Mouse (Mus musculus): ENCODE measurements around the gene Sdr9c7.

The Sdr9c7 gene

DNA sequence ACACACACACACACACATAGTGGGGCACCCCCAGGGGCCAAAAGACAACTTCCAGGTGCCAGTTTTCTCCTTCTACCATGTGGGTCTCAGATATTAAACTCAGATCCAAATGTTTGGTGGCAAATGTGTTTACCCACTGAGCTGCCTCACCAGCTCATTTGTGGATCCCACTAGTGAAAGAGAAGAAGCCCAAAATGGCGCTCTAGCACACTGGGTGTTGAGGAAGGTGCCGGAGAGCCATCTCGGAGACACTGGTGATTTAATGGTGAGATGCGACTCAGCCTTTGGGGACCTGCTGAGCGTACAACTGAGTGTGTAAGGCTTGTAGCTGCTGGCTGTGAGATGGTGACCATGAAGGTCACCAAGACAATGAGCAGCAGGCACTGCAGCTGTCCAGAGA lies 19.3 kb downstream of the Sdr9c7 start:
- WGBS, result 96% methylated on average over 5 of the region's 5 CpGs

DNA sequence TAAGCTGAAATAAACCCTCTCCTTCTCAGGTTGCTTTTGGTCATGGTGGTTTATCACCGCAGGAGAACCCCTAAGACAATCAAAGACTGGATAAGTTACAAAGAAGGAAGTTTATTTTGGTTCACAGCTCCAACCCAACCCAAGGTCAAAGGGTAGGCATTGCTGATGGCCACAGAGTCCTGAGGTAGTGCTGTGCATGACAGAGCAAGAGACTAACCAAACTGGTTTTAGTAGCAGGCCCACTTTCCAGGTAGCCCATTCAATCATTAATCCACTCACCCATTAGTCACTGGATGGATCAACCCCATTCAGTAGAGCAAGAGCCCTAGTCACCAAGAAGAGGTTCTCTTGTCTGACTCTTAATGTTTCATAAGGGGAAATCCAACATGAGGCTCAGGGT lies 23.9 kb downstream of the Sdr9c7 start:
- 91% methylated on average over 1 of the region's 1 CpGs for WGBS

DNA sequence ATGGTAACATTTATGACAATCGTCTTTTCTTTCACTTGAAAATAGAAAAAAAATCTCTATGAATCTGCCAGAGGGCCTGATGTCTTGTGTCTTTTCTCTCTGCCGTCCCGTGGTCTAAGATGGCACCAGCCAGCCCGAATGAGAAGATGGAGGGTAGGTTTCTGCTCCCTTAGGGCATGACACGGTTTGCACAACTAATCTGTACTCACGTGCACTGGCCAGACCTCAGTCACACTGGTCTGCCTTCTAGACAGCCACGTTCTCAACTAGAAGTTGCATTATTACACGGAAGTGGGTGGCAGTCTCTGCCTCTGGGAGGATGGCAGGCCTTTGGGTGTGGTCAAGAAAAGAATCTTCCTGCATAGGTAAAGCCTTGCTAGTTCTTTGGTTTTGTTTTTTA lies 24.7 kb downstream of the Sdr9c7 start:
- WGBS, result 93% methylated on average over 8 of the region's 8 CpGs

DNA sequence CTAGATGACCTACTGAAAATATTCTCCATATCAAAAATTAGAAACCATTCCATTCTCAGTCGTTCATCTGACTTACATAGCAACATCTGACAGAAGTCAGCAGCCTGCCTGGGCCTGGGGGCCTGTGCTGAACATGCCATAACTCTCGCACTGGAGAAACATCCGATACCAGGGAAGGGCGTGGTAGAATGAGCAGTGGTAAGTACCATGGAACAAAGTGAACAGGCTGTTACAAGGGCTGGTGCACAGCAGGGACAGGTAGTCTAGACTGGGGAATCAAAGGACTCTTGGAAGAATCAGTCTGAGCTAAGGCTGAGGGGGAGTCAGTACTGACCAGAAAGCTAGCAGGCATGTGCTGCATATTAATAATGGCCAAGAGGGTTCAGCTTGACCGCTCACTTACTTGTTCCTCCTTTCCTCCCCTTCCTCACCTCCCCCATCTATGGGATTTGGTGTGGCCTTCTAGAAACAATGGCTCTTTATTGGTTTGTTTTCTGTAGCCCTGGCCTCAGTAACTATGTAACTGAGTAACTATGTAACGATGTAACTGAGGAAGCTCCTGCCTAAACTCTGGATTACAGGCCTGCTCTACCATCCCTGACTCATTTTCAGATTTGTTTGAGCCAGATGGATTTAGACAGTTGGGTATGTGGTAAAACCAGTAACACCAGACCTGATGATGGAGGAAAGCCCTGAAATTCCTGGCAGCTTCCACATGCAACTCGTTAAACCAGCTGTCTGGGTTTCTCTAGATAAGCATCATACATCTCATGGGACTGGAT lies 26.5 kb downstream of the Sdr9c7 start:
- 65% methylated on average over 7 of the region's 7 CpGs for WGBS

DNA sequence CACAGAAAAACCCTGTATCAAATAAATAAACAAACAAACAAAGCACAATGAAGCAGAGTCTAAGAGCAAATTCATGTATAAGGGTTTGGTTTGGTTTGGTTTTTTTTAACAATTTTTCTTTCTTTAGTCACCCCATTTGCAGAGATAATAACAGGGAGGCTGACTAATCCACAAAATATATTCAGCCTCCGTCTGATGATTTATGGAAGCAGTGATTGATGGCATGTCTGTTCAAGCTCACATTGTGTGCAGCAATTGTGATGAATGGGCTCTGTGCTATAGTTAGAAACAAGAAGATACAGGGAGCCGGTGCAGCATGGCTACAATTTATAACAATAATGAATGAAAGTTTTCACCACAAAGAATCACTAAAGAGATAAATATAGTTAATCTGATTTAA lies 29.4 kb downstream of the Sdr9c7 start:
- whole genome bisulfite sequencing, result 68% methylated on average over 2 of the region's 2 CpGs

DNA sequence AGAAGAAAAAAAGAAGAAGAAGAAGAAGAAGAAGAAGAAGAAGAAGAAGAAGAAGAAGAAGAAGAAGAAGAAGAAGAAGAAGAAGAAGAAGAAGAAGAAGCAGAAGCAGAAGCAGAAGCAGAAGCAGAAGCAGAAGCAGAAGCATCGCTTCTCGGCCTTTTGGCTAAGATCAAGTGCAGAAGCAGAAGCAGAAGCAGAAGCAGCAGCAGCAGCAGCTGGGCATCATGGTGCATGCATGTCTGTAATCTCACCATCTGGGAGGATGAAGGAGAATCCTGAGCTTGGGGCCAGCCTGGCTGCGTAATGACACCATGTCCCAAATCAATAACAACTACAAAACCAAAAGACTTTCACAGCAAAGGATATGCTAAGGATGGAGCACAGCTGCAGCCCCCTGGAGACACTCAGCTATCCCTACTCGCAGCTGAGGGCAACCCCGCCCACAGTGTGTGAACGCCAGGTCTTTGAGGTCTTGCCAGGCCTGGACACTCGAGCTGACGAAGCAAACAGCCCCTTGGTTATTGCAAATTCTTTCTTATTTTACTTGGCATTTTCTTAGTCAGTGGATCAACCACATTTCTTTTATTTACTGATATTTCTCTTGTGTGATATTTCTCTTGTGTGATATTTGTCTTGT lies 34.1 kb downstream of the Sdr9c7 start:
- WGBS, result 70% methylated on average over 8 of the region's 8 CpGs

DNA sequence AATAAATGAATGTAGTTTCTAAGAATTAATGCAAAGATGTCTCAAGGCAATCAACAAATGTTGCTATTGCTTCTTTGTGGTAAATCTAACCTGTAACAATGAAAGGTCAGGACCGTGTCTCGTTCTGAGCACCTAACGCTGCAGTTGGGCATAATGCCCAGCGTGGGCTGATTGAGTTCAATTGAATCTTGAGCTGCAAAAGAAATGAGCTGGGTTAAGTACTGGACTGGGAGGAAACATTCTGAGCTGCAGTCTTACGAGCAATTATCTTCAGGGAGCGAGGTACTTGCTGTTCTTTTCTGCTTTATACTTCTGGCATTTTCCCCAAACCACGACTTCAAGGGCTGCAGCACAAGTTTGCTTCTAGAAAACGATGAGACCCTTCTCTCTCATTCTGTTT lies 38.0 kb downstream of the Sdr9c7 start:
- 54% methylated on average over 8 of the region's 8 CpGs for WGBS

DNA sequence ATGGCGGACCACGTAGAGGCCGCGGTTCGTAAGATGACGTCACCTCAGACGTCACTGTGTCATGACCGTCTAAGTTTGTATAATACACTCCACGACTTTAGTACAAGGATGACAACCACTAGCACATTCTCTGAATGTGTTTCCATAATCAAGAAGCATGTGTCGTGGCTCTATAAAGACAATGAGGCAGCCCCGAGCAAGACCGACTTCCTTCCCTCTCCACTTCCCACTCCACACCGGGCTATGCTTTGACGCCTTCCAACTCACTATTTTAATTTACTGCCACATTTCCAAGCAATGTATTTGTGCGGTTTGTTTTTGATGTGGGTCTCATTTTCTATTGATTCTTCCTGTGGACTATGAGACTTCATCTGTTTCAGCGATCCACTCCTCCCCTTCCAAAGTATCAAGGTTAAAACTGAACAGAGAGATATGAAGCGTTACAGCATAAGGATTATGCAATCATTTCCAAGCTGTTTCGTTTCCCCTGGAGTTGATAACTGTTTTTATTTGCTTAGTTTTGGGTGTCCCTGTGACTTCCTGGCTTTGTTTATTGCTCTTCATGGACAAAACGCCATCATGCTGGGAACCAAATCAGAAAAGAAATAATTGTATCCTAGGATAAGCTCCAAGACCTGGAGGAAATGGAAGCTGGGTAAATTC lies 38.6 kb downstream of the Sdr9c7 start:
- 63% methylated on average over 19 of the region's 19 CpGs for WGBS

DNA sequence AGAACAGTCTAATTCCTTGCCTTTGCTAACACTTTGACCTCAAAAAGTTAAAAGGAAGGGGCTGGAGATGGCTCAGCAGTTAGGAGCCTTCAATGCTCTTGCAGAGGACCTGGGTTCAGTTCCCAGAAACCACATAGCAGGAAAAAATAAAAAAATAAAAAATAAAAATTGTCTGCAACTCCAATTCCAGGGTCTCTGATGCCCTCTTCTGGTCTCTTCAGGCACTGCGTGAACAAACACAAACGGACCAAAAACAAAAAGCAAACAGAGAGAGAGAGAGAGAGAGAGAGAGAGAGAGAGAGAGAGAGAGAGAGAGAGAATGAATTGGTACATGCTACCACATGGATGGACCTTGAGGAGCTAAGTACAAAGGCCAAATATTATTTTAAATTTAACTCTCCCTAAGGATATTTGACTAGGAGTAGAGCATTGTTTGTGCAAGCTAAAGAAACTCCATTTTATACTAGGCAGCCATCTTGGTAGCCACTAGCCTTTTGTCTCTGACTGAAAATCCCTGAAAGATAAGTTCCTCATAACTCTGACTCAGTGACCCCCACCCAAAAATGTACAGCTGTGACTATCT lies 39.2 kb downstream of the Sdr9c7 start:
- WGBS, result 1% methylated on average over 2 of the region's 2 CpGs

DNA sequence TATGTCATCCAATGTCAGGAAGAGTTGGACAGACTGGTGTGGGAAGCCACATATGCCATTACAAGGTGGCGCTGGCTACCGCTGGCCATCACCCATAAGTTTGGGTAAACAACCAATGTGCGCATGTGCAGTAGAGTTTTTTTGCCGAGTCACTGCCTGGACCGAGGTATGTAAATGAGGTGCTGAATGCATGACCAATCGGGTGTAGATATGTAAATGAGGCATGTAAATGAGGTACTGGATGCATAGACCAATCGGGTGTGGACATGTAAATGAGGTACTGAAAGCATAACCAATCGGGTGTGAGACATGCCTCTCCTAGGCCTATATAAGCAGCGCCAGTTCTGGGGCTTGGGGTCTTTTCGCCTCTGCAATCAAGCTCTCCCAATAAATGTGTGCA lies 41.3 kb downstream of the Sdr9c7 start:
- 93% methylated on average over 10 of the region's 10 CpGs for WGBS

DNA sequence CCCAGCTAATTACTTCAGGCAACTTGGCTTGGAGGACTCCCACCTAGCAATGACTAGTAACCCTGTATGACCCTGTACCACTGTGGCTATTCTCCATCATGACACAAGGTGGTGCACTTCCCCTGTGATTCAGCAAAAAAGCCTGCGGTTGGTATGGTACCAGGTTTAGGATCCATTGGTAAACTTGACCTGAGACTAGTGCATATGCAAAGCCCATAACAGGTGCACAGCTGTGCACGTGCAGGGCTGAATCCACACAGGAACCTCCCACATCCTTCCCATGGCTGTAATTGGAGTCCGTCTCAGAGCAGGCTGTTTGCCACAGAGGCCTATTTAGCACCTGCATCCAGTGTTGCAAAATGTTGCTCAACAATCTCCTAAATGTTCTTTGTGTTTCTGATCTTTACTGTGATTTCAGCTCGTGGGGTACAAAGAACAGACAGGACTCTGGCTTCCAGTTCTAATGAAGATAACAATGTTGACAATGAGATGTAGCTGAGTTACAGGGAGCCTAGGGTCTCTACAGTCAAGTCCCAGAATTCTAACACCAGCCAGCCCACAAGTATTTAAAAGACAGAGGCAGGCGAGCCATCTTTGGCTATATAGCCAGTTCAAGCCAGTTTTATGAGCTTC lies 47.2 kb downstream of the Sdr9c7 start:
- 47% methylated on average over 5 of the region's 5 CpGs for WGBS

DNA sequence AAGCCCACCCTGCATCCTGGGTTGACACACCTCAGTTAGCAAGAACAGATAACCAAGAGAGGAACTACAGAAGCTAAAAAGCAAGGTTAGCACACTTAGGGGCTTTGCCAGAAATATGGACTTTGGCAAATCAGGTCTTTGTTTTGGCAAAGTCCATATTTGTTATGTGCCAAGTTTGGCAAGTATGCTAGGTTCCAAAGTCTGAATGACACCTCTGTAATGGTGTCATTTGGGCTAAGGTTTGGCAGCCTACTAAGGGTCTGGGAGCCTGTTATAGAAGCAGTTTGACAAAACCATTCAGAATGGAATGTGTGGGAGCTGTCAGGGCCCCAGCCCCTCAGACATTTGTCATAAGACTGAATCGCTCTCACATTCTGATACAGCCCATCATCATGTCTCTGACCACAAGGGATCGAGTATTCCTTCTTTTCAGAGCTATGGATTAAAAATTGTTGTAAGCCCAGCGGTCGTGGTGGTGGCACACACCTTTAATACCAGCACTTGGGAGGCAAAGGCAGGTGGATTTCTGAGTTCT lies 51.3 kb downstream of the Sdr9c7 start:
- WGBS, result 85% methylated on average over 4 of the region's 4 CpGs

DNA sequence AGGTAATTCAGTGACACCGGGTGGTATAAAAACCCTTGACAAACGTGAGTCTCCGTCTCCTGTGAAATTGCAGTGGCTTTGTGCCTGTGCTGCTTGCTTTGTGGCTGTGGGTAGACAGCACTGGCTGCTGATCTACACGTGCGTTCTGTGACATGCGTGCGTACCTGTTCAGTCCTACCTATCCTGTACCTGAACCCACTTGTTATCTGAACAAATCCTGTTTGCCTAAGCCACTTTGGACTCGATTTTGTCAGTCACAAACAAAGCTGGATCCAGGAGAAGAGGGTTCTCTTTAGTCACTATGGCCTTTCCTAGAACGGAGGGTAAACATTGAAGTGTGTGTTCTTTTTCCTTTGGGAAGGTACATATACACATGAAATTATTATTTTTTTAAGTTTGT lies 53.1 kb downstream of the Sdr9c7 start:
- WGBS, result 87% methylated on average over 9 of the region's 9 CpGs

DNA sequence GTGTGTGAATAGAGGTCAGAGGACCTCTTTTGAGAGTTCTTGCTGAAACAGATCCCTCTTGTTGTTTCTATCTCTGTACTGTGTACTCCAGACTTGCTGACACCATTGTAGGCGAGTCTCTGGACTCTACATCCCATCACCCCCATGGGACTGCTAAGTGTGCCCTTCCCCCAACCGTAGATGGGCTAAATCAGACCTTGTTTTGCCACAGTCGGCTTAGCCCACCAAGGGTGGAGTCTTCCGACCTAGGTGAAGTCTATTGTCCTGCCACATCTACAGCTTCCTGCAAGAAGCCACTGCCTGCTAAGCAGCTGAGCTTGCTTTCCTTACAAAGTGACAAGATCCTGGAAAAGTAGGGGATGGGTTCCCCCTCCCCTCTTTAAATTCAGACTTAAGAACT lies 53.5 kb downstream of the Sdr9c7 start:
- 83% methylated on average over 4 of the region's 4 CpGs for WGBS

DNA sequence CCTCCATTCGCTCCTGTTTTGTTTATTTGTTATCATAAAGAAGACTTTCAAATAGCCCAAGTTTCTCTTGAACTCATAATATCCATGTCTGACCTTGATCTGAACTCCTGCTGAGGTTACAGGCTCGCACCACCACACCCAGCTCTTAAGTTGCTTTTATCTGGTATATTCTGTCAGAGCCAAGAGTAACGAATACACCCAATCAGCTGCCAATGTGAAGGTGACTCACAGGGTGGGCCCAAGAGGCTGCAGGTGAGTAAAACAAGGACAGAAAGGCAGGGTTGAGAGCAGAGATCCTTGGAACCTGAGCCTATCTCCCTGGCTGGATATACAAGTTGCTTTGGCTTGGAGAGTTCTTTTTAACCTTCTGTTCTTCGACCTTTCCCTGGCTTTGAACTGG lies 56.7 kb downstream of the Sdr9c7 start:
- WGBS, result 75% methylated on average over 4 of the region's 4 CpGs

DNA sequence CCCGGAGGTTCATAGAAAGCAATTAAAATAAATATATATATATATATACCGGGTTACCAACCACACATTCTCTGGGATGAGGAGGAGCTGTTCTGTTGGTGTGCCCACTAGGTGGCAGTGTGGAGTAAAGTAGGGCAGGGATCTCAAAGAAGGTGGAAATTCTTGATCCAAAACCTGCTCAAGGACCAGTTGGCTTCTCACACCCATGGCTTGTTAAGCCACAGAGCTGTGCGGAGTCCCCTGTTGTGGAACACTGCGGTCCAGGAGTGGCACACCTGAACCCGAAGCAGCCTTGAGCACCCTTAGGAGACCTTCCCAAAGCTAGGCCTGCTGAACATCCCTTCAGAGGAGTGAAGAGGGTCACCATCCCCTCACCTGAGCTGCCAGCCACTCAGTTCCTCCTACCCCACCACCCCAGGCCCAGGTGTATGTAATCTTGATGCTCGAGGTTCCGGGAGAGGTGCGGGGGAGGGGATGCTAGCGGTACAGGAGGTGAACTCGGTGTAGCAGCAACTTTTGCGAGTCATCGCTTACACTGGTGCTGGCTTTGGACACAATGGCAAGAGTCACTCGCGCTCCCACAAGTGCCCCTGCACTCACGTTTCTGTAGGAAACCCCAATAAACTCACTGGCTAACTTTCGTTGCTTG lies 58.0 kb downstream of the Sdr9c7 start:
- WGBS, result 63% methylated on average over 16 of the region's 16 CpGs

DNA sequence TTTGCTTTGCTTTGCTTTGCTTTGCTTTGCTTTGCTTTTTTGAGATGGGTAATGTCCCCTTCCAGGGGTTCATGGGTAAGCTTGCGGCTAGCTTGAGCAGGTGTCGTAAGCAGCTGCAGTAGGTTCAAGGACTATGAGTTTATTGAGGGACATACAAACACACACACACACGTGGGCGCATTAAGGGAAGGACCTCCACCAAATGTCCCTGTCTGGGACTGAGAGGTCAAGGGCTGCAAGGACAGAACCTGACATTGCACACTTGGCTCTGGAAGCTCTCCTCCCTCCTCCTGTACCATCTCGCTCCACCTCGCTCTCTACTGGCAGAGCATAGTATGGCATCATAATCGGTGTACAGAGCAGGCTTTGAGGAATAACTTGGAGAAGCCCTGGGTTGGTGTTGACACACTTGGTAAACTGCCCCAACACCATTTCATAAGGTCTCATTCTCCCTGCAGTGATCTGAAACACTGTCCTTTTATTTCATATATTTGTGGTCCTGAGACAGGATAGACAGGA lies 60.9 kb downstream of the Sdr9c7 start:
- 91% methylated on average over 7 of the region's 7 CpGs for WGBS
